Mouse (Mus musculus): Measurements from ENCODE around the gene Actr5. TPM values are rescaled to one million over a fixed set of nuclear protein-coding genes. Genes with fewer than 3 reads are reported as not detected.

The Actr5 gene
- polyA plus RNA-seq, 1 experiment from 2014 or later = 6.6 TPM

GRCm38 (mm10) chr2:158667671-158668432, 43.2 kb downstream of the Actr5 start:
- Histone ChIP-seq H3K27me3 (replicated peaks; ENCODE audit: insufficient read depth, low read length) (peaks cover 15% of the 10 kb centered on the region; the same call in 1 of the 2 replicates), H3K9ac (replicated peaks; ENCODE audit: low read depth) (peak overlapping the region; percentile 36), H3K4me1 (ENCODE audit: insufficient read depth, low read depth, low read length) (peaks cover 3% of the 10 kb centered on the region; the same call in 1 of the 2 replicates), H3K27ac (ENCODE audit: low read length) (peak overlapping the region; percentile 77), H3K4me2 (replicated peaks; ENCODE audit: low read depth, low read length) (peak overlapping the region; percentile 68), H3K36me3 (ENCODE audit: insufficient read depth, low read length) (no peaks in the 10 kb centered on the region), H3K9me3 (ENCODE audit: low read length) (no peaks in the 10 kb centered on the region; the same call in 1 of the 2 replicates), H3K4me3 (ENCODE audit: low read depth, low read length) (peak overlapping the region; percentile 51)
- DNase-seq (ENCODE audit: low spot score) (no peak), ATAC-seq (peak; percentile 43)
- TF ChIP-seq EP300 (IDR thresholded peaks at IDR 0.05) (no peak), CTCF (IDR thresholded peaks at IDR 0.05) (peak; percentile 55)
- 2% methylated on average over 51 of the region's 54 CpGs for WGBS

DNA sequence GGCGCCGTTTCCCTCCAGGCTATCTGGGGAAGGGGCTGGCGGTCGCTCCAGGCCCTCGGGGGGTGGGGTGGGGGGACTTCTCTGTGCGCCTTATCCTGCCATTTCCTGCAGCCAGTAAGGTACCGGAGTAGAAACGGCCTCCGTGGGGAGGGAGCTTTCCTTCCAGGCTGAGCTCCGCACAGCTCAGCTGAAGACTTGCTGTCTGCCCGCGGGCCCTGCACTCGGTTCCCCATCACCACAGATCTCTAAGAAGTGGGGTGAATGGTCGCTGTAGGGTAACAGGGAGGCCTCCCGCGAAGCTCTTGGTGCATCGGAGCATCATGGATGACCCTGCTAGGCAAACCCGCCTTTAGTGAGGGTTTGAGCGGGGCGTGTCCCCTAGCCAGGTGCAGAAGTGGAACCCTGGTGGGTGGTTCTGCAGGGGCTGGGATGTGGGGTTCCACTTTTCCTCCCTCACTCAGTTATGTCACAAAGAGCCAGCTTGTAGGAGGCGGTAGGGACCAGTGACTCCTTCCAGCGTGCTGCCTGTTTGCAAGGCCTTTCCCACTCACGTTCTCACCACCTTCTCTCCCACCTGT, 43.8 kb downstream of the Actr5 start:
- ATAC-seq (no peak), DNase-seq (ENCODE audit: low spot score) (no peak)
- Histone ChIP-seq H3K4me2 (replicated peaks; ENCODE audit: low read depth, low read length) (peak overlapping the region; percentile 68), H3K36me3 (ENCODE audit: insufficient read depth, low read length) (no peaks in the 10 kb centered on the region), H3K27ac (ENCODE audit: low read length) (0 out of 2 replicates have a peak overlapping the region, but pooled peaks have one; percentile 77), H3K27me3 (replicated peaks; ENCODE audit: insufficient read depth, low read length) (peaks cover 15% of the 10 kb centered on the region; the same call in 1 of the 2 replicates), H3K9ac (replicated peaks; ENCODE audit: low read depth) (0 out of 2 replicates have a peak overlapping the region, but pooled peaks have one; percentile 36), H3K9me3 (ENCODE audit: low read length) (no peaks in the 10 kb centered on the region; the same call in 1 of the 2 replicates), H3K4me3 (ENCODE audit: low read depth, low read length) (peak overlapping the region; percentile 51), H3K4me1 (ENCODE audit: insufficient read depth, low read depth, low read length) (peaks cover 7% of the 10 kb centered on the region)
- TF ChIP-seq CTCF (IDR thresholded peaks at IDR 0.05) (no peak), EP300 (IDR thresholded peaks at IDR 0.05) (no peak)
- WGBS = 15% methylated on average over 22 of the region's 23 CpGs

DNA sequence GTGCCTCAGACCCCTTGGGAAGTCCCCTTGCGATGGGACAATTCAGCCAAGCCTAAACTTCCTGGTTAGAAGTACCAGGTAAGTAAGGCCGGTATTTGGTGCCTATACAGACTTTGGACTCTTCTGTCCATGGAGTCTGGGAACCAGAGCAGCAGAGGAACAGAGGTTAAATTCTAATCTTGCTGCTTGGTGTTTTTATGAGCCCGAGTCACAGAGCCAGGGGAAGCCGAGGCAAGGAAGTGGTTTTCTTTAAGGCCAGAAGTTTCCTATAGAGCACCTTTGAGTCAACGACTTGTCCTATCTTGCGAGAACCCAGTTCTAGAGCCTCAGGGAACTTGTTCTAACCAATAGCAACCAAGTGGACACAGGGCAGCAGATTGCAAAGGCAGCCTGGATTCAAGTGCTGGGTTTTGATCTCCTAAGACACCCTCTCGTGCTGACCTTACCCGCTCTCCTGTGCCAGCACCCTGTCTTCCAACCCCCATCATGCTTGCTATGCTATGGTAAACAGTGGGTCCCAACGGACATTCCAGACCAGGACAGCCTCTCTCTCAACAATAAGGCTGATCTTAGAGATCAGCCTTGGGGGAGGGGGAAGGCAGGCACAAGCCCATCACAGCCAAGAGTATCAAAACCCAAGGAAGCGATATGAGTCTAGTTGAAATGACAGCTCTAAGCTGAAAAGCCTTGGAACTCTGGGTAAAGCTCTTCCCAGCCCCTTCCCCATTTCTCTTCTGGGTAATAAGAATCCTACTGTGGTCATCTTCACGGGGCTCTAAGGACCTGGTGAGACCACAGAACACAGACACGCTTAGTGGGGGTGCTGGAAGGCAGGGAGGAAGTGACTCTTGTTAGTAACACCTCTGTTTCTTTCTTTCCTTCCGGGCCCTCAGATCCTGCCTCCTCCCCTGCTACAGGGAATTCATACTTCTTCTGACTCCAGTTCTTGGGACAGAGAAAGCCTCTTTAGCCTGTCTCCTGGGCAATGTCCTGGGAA, 44.8 kb downstream of the Actr5 start:
- peak overlapping the region; percentile 20 for H3K27ac ChIP-seq (ENCODE audit: low read length)
- H3K4me2 ChIP-seq (replicated peaks; ENCODE audit: low read depth, low read length) = peak overlapping the region; percentile 68
- H3K4me3 ChIP-seq (ENCODE audit: low read depth, low read length) = peak overlapping the region; percentile 51
- WGBS = 43% methylated on average over 13 of the region's 13 CpGs
- H3K9ac ChIP-seq (replicated peaks; ENCODE audit: low read depth) = no peak overlapping the region
- ATAC-seq (no peak), DNase-seq (ENCODE audit: low spot score) (peak; percentile 34)
- H3K9me3 ChIP-seq (ENCODE audit: low read length) = no peaks in the 10 kb centered on the region; the same call in 1 of the 2 replicates
- TF ChIP-seq CTCF (IDR thresholded peaks at IDR 0.05) (no peak), EP300 (IDR thresholded peaks at IDR 0.05) (no peak)
- H3K36me3 ChIP-seq (ENCODE audit: insufficient read depth, low read length) = no peaks in the 10 kb centered on the region
- H3K4me1 ChIP-seq (ENCODE audit: insufficient read depth, low read depth, low read length) = peaks cover 8% of the 10 kb centered on the region
- H3K27me3 ChIP-seq (replicated peaks; ENCODE audit: insufficient read depth, low read length) = peaks cover 15% of the 10 kb centered on the region; the same call in 1 of the 2 replicates

DNA sequence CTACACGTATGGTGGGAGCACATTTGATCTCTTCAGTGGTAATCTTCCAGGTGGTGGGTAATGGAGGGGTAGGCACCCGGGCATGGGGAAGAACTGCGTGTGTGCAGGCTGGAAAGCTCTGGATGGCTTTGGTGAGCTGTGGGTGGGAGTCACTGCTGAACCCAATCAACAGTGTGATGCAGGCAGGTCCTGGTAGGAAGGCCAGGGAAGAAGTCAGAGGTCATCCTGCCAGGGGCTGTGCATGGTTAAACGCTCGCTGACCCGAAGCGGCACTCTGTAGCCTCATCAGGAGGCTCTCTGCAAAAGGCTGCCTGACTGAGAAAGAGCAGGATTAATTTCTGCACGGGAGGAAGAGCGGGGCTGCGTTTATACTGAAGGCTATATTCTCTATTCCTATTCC, 45.9 kb downstream of the Actr5 start:
- Histone ChIP-seq H3K27ac (ENCODE audit: low read length) (peak overlapping the region; percentile 20; the same call in 1 of the 2 replicates), H3K9me3 (ENCODE audit: low read length) (no peaks in the 10 kb centered on the region; the same call in 1 of the 2 replicates), H3K27me3 (replicated peaks; ENCODE audit: insufficient read depth, low read length) (peaks cover 15% of the 10 kb centered on the region; the same call in 1 of the 2 replicates), H3K4me1 (ENCODE audit: insufficient read depth, low read depth, low read length) (peaks cover 8% of the 10 kb centered on the region), H3K4me2 (replicated peaks; ENCODE audit: low read depth, low read length) (peak overlapping the region; percentile 68; the same call in 1 of the 2 replicates), H3K4me3 (ENCODE audit: low read depth, low read length) (no peak overlapping the region), H3K36me3 (ENCODE audit: insufficient read depth, low read length) (no peaks in the 10 kb centered on the region), H3K9ac (replicated peaks; ENCODE audit: low read depth) (no peak overlapping the region)
- WGBS = 55% methylated on average over 10 of the region's 10 CpGs
- TF ChIP-seq EP300 (IDR thresholded peaks at IDR 0.05) = no peak
- no peak for TF ChIP-seq CTCF (IDR thresholded peaks at IDR 0.05)
- ATAC-seq (no peak), DNase-seq (ENCODE audit: low spot score) (no peak)

DNA sequence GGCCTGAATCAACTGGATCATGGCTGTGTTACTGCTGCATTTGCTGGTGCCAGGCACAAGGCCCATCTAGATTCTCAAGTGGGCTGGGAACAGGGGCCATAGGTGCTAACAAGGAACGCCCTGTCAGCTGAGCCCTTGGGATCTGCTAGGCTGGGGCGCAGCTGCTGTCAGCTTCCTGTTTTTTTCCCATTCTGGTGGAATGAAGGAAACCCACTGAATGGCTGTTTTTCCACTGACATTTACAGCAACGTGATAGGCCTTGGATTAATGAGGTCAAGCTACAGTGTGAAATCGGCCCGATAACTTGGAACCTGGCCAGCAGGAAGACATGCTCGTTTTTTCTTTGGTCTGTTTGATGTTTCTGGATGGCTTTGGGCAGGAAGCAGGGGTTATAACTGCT, 48.1 kb downstream of the Actr5 start:
- peak; percentile 64 for DNase-seq (ENCODE audit: low spot score)
- TF ChIP-seq EP300 (IDR thresholded peaks at IDR 0.05) (peak; percentile 84), CTCF (IDR thresholded peaks at IDR 0.05) (no peak)
- Histone ChIP-seq H3K9me3 (ENCODE audit: low read length) (no peaks in the 10 kb centered on the region; the same call in 1 of the 2 replicates), H3K9ac (replicated peaks; ENCODE audit: low read depth) (no peak overlapping the region), H3K4me2 (replicated peaks; ENCODE audit: low read depth, low read length) (no peak overlapping the region), H3K36me3 (ENCODE audit: insufficient read depth, low read length) (no peaks in the 10 kb centered on the region), H3K4me1 (ENCODE audit: insufficient read depth, low read depth, low read length) (peaks cover 7% of the 10 kb centered on the region), H3K27ac (ENCODE audit: low read length) (no peak overlapping the region), H3K4me3 (ENCODE audit: low read depth, low read length) (no peak overlapping the region), H3K27me3 (replicated peaks; ENCODE audit: insufficient read depth, low read length) (peaks cover 15% of the 10 kb centered on the region; the same call in 1 of the 2 replicates)
- ATAC-seq = peak; percentile 83
- WGBS = 10% methylated on average over 6 of the region's 6 CpGs
